Mouse (Mus musculus) T-helper 1 cell (primary cell): ENCODE results near the gene Cby3.

Source experiments
- in situ Hi-C: fragments of 300-600 bp; cut with MboI, MseI; formaldehyde crosslinking; loops from one replicate; pipeline ENCODE4 v1.15.1; 2025; ENCODE audit warnings: high pct_unique_total_duplicates

Gene Cby3

DNA sequence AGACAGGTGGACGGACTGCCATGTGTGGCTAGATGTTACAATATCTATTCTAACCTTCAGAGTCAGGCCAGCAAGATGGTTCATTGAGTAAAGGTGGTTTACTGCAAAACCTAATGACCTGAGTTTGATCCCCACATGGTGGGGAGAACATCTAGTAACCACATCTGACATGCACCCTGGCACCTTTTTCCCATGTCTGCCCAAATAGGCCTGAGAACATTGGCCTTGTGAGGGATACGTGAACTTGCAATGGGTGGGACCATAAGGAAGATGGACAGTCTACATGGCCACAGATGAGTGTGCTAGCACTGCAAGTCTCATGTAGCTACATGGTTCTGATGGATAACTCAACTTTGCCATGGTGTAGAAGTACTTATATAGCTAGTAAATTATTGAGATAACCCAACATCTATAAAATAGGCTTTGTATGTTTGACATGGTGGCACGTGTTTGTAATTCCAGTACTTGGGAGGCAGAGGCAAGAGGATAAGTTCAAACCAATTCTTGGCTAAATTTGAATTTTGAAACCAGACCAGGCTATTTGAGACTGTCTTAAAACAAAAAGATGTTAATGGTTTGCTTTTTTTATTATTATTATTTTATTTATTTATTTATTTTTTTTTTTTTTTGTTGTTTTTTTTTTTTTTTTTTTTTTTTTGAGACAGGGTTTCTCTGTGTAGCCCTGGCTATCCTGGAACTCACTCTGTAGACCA lies 34.1 kb downstream of the Cby3 start:
- in situ Hi-C loops = no loop called here

DNA sequence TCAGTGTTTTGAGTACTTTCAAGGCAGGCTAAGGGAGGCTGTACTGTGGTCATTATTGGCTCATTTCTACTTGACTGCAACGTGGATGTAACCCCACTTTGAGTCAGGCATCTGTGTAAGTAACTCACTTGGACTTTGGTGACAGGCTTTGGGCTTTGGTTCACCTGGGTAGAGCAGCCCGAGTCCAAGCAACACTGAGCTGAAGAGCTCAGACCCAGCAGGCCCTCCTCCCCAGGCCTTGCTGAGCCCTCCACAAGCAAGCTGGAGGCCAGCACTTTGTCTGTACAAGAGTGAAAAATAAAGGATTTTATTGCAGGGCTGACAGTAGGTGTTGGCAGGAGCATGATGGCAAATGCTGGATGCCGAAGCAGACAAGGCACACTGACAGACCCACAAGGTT lies 34.7 kb downstream of the Cby3 start:
- in situ Hi-C loops = no loop called here

GRCm38 (mm10) chr11:50389616-50390015 lies 35.4 kb downstream of the Cby3 start:
- in situ Hi-C loops = no loop called here

DNA sequence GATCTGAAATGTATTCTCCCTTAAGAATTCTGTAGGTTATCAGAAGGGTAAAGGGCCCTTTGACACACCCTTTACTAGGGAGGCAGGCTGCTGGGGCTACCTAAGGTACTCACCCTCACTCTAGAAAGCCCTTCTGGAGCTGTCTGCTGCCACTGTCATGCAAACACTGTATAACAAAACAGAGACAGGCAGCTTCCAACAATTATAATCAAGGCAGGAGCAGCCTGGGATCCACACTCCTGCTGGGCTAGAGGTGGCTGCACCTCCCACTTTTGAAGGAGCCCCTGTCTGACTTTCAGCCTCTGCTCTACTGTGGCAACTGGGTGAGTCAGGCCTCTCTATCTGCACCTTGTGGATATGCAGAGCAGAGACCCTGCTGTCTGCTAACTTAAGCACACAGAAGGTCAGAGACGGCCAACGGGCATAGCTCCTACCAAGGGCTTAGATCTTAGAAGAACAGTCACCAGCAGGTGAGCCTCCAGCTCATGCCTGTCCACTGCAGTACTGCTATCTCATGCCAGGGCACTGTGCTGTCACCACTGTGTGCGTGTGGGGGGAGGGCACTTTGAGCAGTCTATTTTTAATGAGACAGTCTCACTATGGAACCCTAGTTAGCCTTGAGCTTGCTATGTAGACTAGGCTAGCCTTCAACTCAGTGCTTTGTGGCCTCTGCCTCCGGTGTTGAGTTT lies 37.2 kb downstream of the Cby3 start:
- in situ Hi-C loops = no loop called here

DNA sequence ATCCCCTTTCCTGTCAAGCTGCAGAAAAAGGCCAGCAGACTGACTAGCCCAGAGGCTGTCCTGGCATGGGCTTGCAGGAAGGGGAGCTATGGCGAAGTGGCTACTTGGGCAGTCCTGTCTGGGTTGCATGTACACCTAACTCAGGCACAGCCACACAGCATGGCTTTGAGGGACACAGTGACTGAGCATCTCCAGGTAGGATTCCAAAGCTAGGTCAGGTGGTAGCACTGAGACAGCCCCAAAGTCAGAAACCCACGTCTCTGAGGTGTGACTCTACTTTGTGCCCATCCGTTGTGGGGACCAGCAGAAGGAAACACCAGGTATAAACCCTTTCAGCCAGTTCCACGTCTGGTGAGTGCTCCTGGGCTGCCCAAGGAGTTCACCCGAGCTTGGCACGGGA lies 39.0 kb downstream of the Cby3 start:
- in situ Hi-C loops = no loop called here

- in situ Hi-C loops = no loop called here
These were observed 40.5 kb downstream of the Cby3 start for GRCm38 (mm10) chr11:50394731-50395130.

DNA sequence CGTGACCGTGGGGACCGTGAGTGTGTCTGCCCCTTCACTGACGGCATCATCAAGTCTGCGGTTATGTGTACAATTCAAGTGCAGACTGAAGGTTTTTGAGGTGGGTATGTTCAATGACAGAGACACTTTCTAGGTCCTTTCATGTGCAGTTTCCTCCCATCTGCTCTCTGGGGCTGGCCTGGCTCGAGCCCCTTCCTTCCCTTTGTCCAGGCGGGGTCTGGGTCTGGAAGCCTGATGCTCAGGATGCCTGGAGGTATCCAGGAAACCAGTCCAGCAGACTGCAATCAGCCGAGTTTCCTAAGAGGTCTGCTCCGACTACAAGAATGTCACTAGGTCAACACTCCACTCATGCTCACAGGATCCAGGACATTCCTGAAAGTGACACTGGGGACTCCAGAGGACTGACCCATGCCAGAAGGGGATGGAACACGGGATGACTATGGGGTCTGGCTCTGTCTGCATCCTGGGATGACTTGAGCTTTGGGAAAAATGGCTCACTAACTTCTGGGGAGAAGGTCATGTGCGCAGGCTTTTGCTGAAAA lies 42.6 kb downstream of the Cby3 start:
- in situ Hi-C loops = no loop called here

DNA sequence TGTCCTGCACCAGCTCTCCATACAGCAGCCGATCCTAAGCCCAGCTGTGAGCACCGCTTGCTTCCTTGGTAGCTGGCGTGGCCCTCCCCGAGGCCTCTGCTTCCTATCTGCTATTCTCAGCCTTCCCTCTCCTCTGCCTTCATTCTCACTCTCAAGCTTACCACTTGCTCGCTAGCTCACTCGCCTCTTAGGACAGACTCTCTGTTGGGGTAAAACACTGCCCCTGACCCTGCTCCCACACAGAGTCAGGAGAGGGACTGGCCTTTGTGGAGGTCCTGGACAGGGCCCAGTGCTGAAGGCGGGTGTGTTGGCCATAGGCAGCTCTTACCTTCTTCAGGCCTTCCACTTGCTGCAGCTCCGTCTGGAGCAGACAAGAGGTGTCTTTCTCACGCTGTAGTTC lies 43.1 kb downstream of the Cby3 start:
- in situ Hi-C loops = no loop called here

DNA sequence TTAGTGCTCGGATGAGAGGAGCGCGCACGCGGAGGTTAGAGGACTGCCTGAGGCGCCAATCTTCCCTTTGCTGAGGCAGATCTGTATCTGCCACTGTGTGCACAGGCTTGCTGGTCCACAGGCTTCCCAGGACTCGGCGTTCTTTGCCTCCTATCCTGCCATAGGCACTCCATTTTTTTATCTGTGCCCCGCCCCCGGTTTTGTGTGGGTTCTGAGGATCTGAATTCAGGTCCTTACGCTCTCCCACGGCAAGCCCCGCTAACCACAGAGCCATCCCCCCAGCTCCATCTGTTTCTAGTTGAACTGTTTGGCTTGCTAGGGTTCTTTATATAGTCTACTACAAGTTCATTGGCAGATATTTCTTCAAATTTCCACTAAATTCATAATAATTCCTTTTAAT lies 44.5 kb downstream of the Cby3 start:
- in situ Hi-C loops = no loop called here

DNA sequence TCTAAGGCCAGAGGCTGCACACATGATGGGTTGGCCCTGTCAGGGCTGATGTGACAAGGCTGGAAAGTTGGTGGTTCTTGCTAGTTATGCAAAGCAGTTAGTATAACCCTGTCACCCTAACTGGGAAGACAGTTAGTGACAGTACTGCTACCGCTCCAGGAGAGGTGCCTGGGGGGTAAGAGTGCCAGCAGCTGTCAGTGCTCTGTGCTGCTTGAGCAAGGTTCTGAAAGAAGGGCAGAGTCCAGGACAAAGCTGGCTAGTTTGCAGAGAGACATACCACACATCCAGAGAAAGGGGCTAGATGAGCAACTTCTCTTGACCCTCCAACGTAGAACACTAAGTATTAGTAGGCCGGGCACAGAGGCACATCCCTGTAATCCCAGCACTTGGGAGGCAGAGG lies 48.2 kb downstream of the Cby3 start:
- in situ Hi-C loops = no loop called here

DNA sequence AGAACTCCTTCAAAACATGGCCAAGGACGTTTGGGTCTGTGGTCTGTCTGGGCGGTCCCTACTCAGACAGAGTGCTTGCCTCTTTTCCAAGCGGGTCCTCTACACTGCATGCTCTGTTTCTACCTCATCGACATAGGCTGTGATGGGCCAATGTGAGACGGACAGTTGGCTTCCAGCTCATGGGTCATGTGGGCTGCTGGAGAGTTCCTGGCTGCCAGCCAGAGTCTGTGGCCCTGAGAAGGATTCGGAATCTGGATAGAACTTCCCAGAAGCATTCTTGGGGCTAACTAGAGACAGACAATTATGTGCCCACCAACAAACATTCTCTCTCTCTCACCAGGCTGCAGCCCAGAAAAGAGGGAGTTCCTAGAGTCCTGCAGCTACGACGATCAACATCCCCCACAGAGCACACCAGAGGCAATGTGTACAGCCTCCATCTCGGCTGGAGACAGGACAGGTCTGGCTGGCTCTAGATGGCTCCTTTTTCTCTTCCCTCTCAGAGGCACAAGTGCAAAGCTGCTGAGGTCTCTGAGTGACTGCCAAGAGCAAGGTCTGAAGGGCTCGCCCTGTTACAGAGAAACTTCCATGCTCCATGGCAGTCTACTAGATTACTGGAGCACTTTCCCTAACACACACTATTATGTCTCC lies 49.2 kb downstream of the Cby3 start:
- in situ Hi-C loops = no loop called here

GRCm38 (mm10) chr11:50407235-50407634 lies 53.0 kb downstream of the Cby3 start:
- in situ Hi-C loops = no loop called here
